In the genomic region with DNA sequence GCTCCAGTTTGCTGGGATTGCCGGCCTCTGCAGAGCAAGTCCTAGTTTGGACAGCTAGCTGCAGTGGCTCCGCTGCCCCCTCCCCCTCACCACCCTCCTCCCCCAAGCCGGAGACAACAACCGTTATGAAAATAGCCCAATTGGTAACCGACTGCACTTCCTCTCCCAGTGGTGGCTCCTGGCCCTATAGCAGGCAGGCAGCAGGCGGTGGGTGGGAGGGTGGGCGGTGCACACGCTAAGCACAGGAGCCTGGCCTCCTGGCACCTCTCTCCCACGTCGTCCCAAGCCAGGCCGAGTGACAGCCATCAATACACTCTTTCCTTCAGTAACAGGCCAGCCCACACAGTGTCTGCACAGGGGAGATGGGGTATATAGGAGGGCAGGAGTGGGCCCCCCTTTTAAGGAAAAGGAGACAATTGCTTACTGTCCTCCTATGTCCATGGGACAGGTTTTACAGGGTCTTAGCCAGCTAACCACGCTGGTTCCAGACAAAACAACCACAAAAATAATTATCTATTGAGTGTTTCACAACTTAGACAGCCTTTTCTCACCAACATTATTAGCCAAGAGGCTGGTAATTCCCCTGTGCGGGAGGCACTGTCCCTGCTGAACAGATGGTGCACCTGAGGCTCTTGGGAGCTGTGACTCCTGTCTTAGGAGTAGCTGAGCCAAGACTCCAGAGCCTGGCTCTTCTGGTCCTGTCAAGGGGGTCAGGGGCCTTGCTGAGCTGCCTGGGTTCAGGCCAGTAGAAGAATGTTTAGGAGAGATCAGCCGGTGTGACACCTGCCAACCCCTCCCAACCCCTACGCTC, we compare ENCODE assay signal across 8 mouse cellular contexts. TPM values are rescaled to one million over a fixed set of nuclear protein-coding genes. Genes with fewer than 3 reads are reported as not detected.
DNase-seq lines count a peak whose midpoint lies in the region; ATAC-seq and TF ChIP-seq lines count a peak whose summit lies in the region.

No protein-coding gene starts in this region.

- H3K4me2 ChIP-seq in CH12.LX (ENCODE audit: insufficient read depth, low read depth, poor library complexity, severe bottlenecking) = peak overlapping the region; percentile 81
- H3K4me2 ChIP-seq in limb, embryonic 15.5 days = peak overlapping the region; percentile 31
- H3K4me2 ChIP-seq in midbrain, embryonic 15.5 days = peak overlapping the region; percentile 21

- WGBS in forebrain, embryonic 10.5 days = 20% methylated on average over 15 of the region's 15 CpGs
- 13% methylated on average over 15 of the region's 15 CpGs for WGBS in limb, embryonic 15.5 days
- WGBS in midbrain, embryonic 15.5 days = 20% methylated on average over 15 of the region's 15 CpGs

- peak overlapping the region; percentile 49 to 63 (median 56) for H3K4me3 ChIP-seq in CH12.LX (replicated peaks in 1 of 3; ENCODE audit: low read depth in 2 of 3, low read length in 2 of 3, poor library complexity in 1 of 3)
- peak overlapping the region; percentile 30 for H3K4me3 ChIP-seq in forebrain, embryonic 10.5 days
- peak overlapping the region; percentile 16 for H3K4me3 ChIP-seq in limb, embryonic 15.5 days
- no peak overlapping the region for H3K4me3 ChIP-seq in midbrain, embryonic 15.5 days

- H3K27me3 ChIP-seq in CH12.LX (replicated peaks) = no peaks in the 10 kb centered on the region
- no peaks in the 10 kb centered on the region for H3K27me3 ChIP-seq in forebrain, embryonic 10.5 days (ENCODE audit: poor library complexity, severe bottlenecking)
- no peaks in the 10 kb centered on the region for H3K27me3 ChIP-seq in limb, embryonic 15.5 days
- no peaks in the 10 kb centered on the region for H3K27me3 ChIP-seq in midbrain, embryonic 15.5 days (replicated peaks)

- TF ChIP-seq POLR2A in CH12.LX (IDR thresholded peaks at IDR 0.05; ENCODE audit: low read depth, low read length) = no peak

- in situ Hi-C loops in CH12.LX (cut with MboI; ENCODE audit: low pct_ligation_motif_present, low pct_unique_long_range_greater_than_20kb, low sequenced_read_pairs) = no loop called here

- H3K27ac ChIP-seq in CH12.LX (ENCODE audit: insufficient read depth, low read depth) = peak overlapping the region; percentile 73
- H3K27ac ChIP-seq in forebrain, embryonic 10.5 days = peak overlapping the region; percentile 85
- H3K27ac ChIP-seq in limb, embryonic 15.5 days = peak overlapping the region; percentile 69
- peak overlapping the region; percentile 62 for H3K27ac ChIP-seq in midbrain, embryonic 15.5 days

- peak; percentile 82 for DNase-seq in CH12.LX (ENCODE audit: extremely low read depth)
- peak; percentile 27 for DNase-seq in adipocyte (ENCODE audit: low spot score)
- peak; percentile 43 for DNase-seq in forebrain, embryonic 10.5 days (ENCODE audit: extremely low spot score, low spot score)
- DNase-seq in thymus, postnatal 36 days = peak; percentile 65 to 80
- DNase-seq in urinary bladder, postnatal 36 days (ENCODE audit: low spot score in 2 of 2) = no peak

- ATAC-seq in hematopoietic stem cell, adult 5-6 weeks (replicated peaks in 1 of 2; ENCODE audit: insufficient read depth in 1 of 2, low FRiP score in 2 of 2, low TSS enrichment in 1 of 2, low read depth in 1 of 2, poor library complexity in 2 of 2, severe bottlenecking in 2 of 2) = peak; percentile 65 to 67
- ATAC-seq in limb, embryonic 15.5 days (ENCODE audit: insufficient number of reproducible peaks, low FRiP score, low TSS enrichment, low read depth) = peak; percentile 27; the same call in 1 of the 2 replicates
- ATAC-seq in midbrain, embryonic 15.5 days (replicated peaks) = peak; percentile 32; the same call in 1 of the 2 replicates

- peaks cover 3 to 41% of the 10 kb centered on the region in 2 experiments for H3K36me3 ChIP-seq in CH12.LX (replicated peaks in 1 of 2; ENCODE audit: control insufficient read depth in 1 of 2, insufficient read depth in 1 of 2, low read length in 1 of 2)
- H3K36me3 ChIP-seq in forebrain, embryonic 10.5 days (replicated peaks) = peaks cover 2% of the 10 kb centered on the region; the same call in 1 of the 2 replicates
- no peaks in the 10 kb centered on the region; the same call in 1 of the 2 replicates for H3K36me3 ChIP-seq in limb, embryonic 15.5 days
- H3K36me3 ChIP-seq in midbrain, embryonic 15.5 days (replicated peaks) = no peaks in the 10 kb centered on the region

- peak overlapping the region; percentile 49 for H3K9ac ChIP-seq in CH12.LX (ENCODE audit: insufficient read depth, low read depth)
- no peak overlapping the region for H3K9ac ChIP-seq in limb, embryonic 15.5 days
- no peak overlapping the region for H3K9ac ChIP-seq in midbrain, embryonic 15.5 days

- no peak for TF ChIP-seq CTCF in CH12.LX (conservative IDR thresholded peaks at IDR 0.05 in 1 of 2, IDR thresholded peaks at IDR 0.05 in 1 of 2; ENCODE audit: low read depth in 2 of 2, low read length in 2 of 2)

- H3K9me3 ChIP-seq in CH12.LX (replicated peaks; ENCODE audit: low read length) = no peaks in the 10 kb centered on the region
- H3K9me3 ChIP-seq in forebrain, embryonic 10.5 days = no peaks in the 10 kb centered on the region
- no peaks in the 10 kb centered on the region for H3K9me3 ChIP-seq in limb, embryonic 15.5 days
- no peaks in the 10 kb centered on the region for H3K9me3 ChIP-seq in midbrain, embryonic 15.5 days

- H3K4me1 ChIP-seq in CH12.LX (ENCODE audit: control insufficient read depth in 1 of 2, insufficient read depth in 2 of 2) = peaks cover 28 to 73% of the 10 kb centered on the region in 2 experiments
- peaks cover 65% of the 10 kb centered on the region for H3K4me1 ChIP-seq in forebrain, embryonic 10.5 days
- H3K4me1 ChIP-seq in limb, embryonic 15.5 days = peaks cover 56% of the 10 kb centered on the region
- peaks cover 35% of the 10 kb centered on the region for H3K4me1 ChIP-seq in midbrain, embryonic 15.5 days

- peaks cover 16% of the 10 kb centered on the region for H3K79me2 ChIP-seq in CH12.LX (replicated peaks; ENCODE audit: control insufficient read depth, extremely low read depth, insufficient read depth, poor library complexity, severe bottlenecking)

- dilution Hi-C loops in CH12.LX (cut with MboI; ENCODE audit: extremely low pct_ligation_motif_present, extremely low pct_unique_long_range_greater_than_20kb, low sequenced_read_pairs) = no loop called here

- TF ChIP-seq RAD21 in CH12.LX (IDR thresholded peaks at IDR 0.05; ENCODE audit: low read depth, low read length) = no peak

- TF ChIP-seq EP300 in CH12.LX (IDR thresholded peaks at IDR 0.05; ENCODE audit: low read length) = no peak

TF ChIP-seq in CH12.LX, 34 proteins besides CTCF, POLR2A, EP300 and RAD21 (continues in another document):
- TF ChIP-seq ZMIZ1 (IDR thresholded peaks at IDR 0.05; ENCODE audit: low read depth, low read length) = no peak
- TF ChIP-seq KAT2A (IDR thresholded peaks at IDR 0.05; ENCODE audit: insufficient replicate concordance, low read length) = no peak
- TF ChIP-seq CHD1 (IDR thresholded peaks at IDR 0.05; ENCODE audit: low read depth, low read length) = no peak
- TF ChIP-seq TBP (conservative IDR thresholded peaks at IDR 0.05; ENCODE audit: low read depth, low read length) = no peak
- TF ChIP-seq POLR2AphosphoS2 (IDR thresholded peaks at IDR 0.05; ENCODE audit: low read depth, low read length) = no peak
- peak; percentile 66 for TF ChIP-seq CHD2 (IDR thresholded peaks at IDR 0.05; ENCODE audit: low read length)
- no peak for TF ChIP-seq HCFC1 (IDR thresholded peaks at IDR 0.05; ENCODE audit: low read depth, low read length)
- TF ChIP-seq MXI1 (IDR thresholded peaks at IDR 0.05; ENCODE audit: low read depth, low read length) = no peak
- TF ChIP-seq USF1 (IDR thresholded peaks at IDR 0.05; ENCODE audit: low read depth, low read length) = no peak
- no peak for TF ChIP-seq ZNF384 (IDR thresholded peaks at IDR 0.05; ENCODE audit: low read depth, low read length)
- TF ChIP-seq MAZ (IDR thresholded peaks at IDR 0.05; ENCODE audit: low read depth, low read length) = 0 out of 2 replicates have a peak, but pooled peaks have one; percentile 59
- TF ChIP-seq NRF1 (IDR thresholded peaks at IDR 0.05; ENCODE audit: low read depth, low read length) = no peak

RNA-seq across cellular contexts. Expression of gene Gm9821, which starts 5.0 kb away (rescaled TPM):
- total RNA-seq in CH12.LX (2012; rRNA removed) (0.25 TPM in 2 replicates), CH12.LX (2014; rRNA removed) (not detected in 2 replicates)
- polyA plus RNA-seq in CH12.LX (2012; ENCODE audit: insufficient read length, low read depth) = 3.8 TPM in 2 replicates
- 0.44 and 0.52 TPM in 2 replicates for polyA plus RNA-seq in forebrain, embryonic 10.5 days (2016; fragmentation: Nextera tagmentation; extraction: Ambion mirVana)
- 0.25 and 1.0 TPM in 2 replicates for total RNA-seq in hematopoietic stem cell, adult 5-6 weeks (2017)
- 0.45 TPM in 2 replicates for polyA plus RNA-seq in limb, embryonic 15.5 days (2015; fragmentation: Nextera tagmentation; extraction: Ambion mirVana)
- polyA plus RNA-seq in midbrain, embryonic 15.5 days (2015; fragmentation: Nextera tagmentation; extraction: Ambion mirVana) = 0.20 and 0.31 TPM in 2 replicates

RNA-seq across cellular contexts. Expression of gene Mdk, which starts 18.4 kb away (rescaled TPM):
- 0.25 and 0.38 TPM in 2 replicates for total RNA-seq in CH12.LX (2012; rRNA removed)
- total RNA-seq in CH12.LX (2014; rRNA removed) = 0.34 TPM in 1 of 2 replicates, not detected in the other
- 2.4 and 3.1 TPM in 2 replicates for polyA plus RNA-seq in CH12.LX (2012; ENCODE audit: insufficient read length, low read depth)
- polyA plus RNA-seq in forebrain, embryonic 10.5 days (2016; fragmentation: Nextera tagmentation; extraction: Ambion mirVana) = 1,773 and 1,865 TPM in 2 replicates
- total RNA-seq in hematopoietic stem cell, adult 5-6 weeks (2017) = 2.0 TPM in 1 of 2 replicates, not detected in the other
- 899 and 1,046 TPM in 2 replicates for polyA plus RNA-seq in limb, embryonic 15.5 days (2015; fragmentation: Nextera tagmentation; extraction: Ambion mirVana)
- 132 and 158 TPM in 2 replicates for polyA plus RNA-seq in midbrain, embryonic 15.5 days (2015; fragmentation: Nextera tagmentation; extraction: Ambion mirVana)

RNA-seq across cellular contexts. Expression of gene Chrm4, which starts 23.4 kb away (rescaled TPM):
- 13.9 and 15.1 TPM in 2 replicates for total RNA-seq in CH12.LX (2012; rRNA removed)
- 9.2 and 10.0 TPM in 2 replicates for total RNA-seq in CH12.LX (2014; rRNA removed)
- polyA plus RNA-seq in CH12.LX (2012; ENCODE audit: insufficient read length, low read depth) = 10.4 and 14.4 TPM in 2 replicates
- polyA plus RNA-seq in forebrain, embryonic 10.5 days (2016; fragmentation: Nextera tagmentation; extraction: Ambion mirVana) = 0.12 and 0.77 TPM in 2 replicates
- total RNA-seq in hematopoietic stem cell, adult 5-6 weeks (2017) = 0.56 TPM in 1 of 2 replicates, not detected in the other
- 0.20 and 0.29 TPM in 2 replicates for polyA plus RNA-seq in limb, embryonic 15.5 days (2015; fragmentation: Nextera tagmentation; extraction: Ambion mirVana)
- 0.57 and 0.66 TPM in 2 replicates for polyA plus RNA-seq in midbrain, embryonic 15.5 days (2015; fragmentation: Nextera tagmentation; extraction: Ambion mirVana)

RNA-seq across cellular contexts. Expression of gene Dgkz, which starts 25.2 kb away (rescaled TPM):
- total RNA-seq in CH12.LX (2012; rRNA removed) = 50.3 and 50.4 TPM in 2 replicates
- 32.3 and 38.6 TPM in 2 replicates for total RNA-seq in CH12.LX (2014; rRNA removed)
- 53.9 and 60.2 TPM in 2 replicates for polyA plus RNA-seq in CH12.LX (2012; ENCODE audit: insufficient read length, low read depth)
- polyA plus RNA-seq in forebrain, embryonic 10.5 days (2016; fragmentation: Nextera tagmentation; extraction: Ambion mirVana) = 35.1 and 39.1 TPM in 2 replicates
- 78.3 and 145 TPM in 2 replicates for total RNA-seq in hematopoietic stem cell, adult 5-6 weeks (2017)
- 30.9 and 35.9 TPM in 2 replicates for polyA plus RNA-seq in limb, embryonic 15.5 days (2015; fragmentation: Nextera tagmentation; extraction: Ambion mirVana)
- 32.2 and 36.1 TPM in 2 replicates for polyA plus RNA-seq in midbrain, embryonic 15.5 days (2015; fragmentation: Nextera tagmentation; extraction: Ambion mirVana)

Comparison
In these comparisons a context has a peak if more than half of its experiments do, and no peak if none do; other contexts are left out.
1. DNase-seq: peak in CH12.LX (single experiment), adipocyte (single experiment), forebrain, embryonic 10.5 days (single experiment) and thymus, postnatal 36 days (2 of 2); none in urinary bladder, postnatal 36 days (0 of 2).
2. H3K4me2 ChIP-seq: peak in every context shown above with its lines; median percentile 81 in CH12.LX; 31 in limb, embryonic 15.5 days; 21 in midbrain, embryonic 15.5 days.
3. RNA of gene Mdk, which starts 18.4 kb away (polyA plus RNA-seq): 1,773 to 1,865 TPM in forebrain, embryonic 10.5 days, 899 to 1,046 TPM in limb, embryonic 15.5 days and 132 to 158 TPM in midbrain, embryonic 15.5 days; 2.4 to 3.1 TPM in CH12.LX; every median in the first group is over 10 times any median in the second.
4. Peak in every context shown above with its lines, with median percentiles within 50 percentile points of each other: H3K27ac ChIP-seq and ATAC-seq.